Mouse (Mus musculus) forebrain, embryonic 13.5 days (tissue): ENCODE measurements around the gene Rbms2. TPM values are rescaled to one million over a fixed set of nuclear protein-coding genes. Genes with fewer than 3 reads are reported as not detected.
"Not testable (repeated sequence)": the region's sequence is repeated elsewhere in the genome, so short reads cannot be mapped to it uniquely, and the experiment has no call there.

Experiments used
- ATAC-seq: fragments of 200-750 bp; cut with Nextera tagmentation; 2 replicates; pipeline ENCODE4 v1.8.0; 2017
- H3K27ac ChIP-seq: fragments of 300-500 bp; sonication (generic); 2 replicates; pipeline ENCODE4 v1.5.1; 2015; ENCODE audit warnings: inconsistent platforms, mild to moderate bottlenecking, moderate library complexity
- H3K27me3 ChIP-seq: fragments of 300-500 bp; sonication (generic); 2 replicates; pipeline ENCODE4 v1.6.1; 2015; ENCODE audit warnings: mild to moderate bottlenecking, inconsistent platforms
- H3K36me3 ChIP-seq: fragments of 300-500 bp; sonication (generic); 2 replicates; pipeline ENCODE4 v1.6.1; 2015; ENCODE audit warnings: mild to moderate bottlenecking, inconsistent platforms; ENCODE audit not compliant: poor library complexity, severe bottlenecking
- H3K4me1 ChIP-seq: fragments of 300-500 bp; sonication (generic); 2 replicates; pipeline ENCODE4 v1.6.1; 2015; ENCODE audit warnings: inconsistent platforms
- H3K4me2 ChIP-seq: fragments of 300-500 bp; sonication (generic); 2 replicates; pipeline ENCODE4 v1.6.1; 2015; ENCODE audit warnings: inconsistent platforms, mild to moderate bottlenecking, moderate library complexity
- H3K4me3 ChIP-seq: fragments of 300-500 bp; sonication (generic); 2 replicates; pipeline ENCODE4 v1.5.1; 2015; ENCODE audit warnings: mild to moderate bottlenecking, inconsistent platforms
- H3K9ac ChIP-seq: fragments of 300-500 bp; sonication (generic); 2 replicates; pipeline ENCODE4 v1.6.1; 2015; ENCODE audit warnings: mild to moderate bottlenecking, inconsistent platforms
- H3K9me3 ChIP-seq: fragments of 300-500 bp; sonication (generic); replicated peaks from 2 replicates; pipeline ENCODE4 v1.6.1; 2016; ENCODE audit warnings: inconsistent platforms
- WGBS: fragments of 180-500 bp; shearing (Covaris S2); methylation state at CpG from one replicate; pipeline ENCODE4 v1.1.7; 2015; 5-methylcytosine and 5-hydroxymethylcytosine counted together
- polyA plus RNA-seq: library from polyadenylated mRNA; unstranded; fragments of >200 nt; fragmentation: Nextera tagmentation; extraction: Ambion mirVana; gene quantifications from 2 replicates; pipeline ENCODE4 v1.2.1, GENCODE M21; 2015

Gene Rbms2
- polyA plus RNA-seq, 1 experiment from 2014 or later = 12.6 TPM

- Histone ChIP-seq H3K9ac (no peak overlapping the region), H3K4me2 (no peak overlapping the region), H3K36me3 (no peaks in the 10 kb centered on the region), H3K27ac (no peak overlapping the region), H3K27me3 (peaks cover 19% of the 10 kb centered on the region), H3K4me3 (no peak overlapping the region), H3K9me3 (no peaks in the 10 kb centered on the region), H3K4me1 (peaks cover 12% of the 10 kb centered on the region)
- WGBS = 85% methylated on average over 2 of the region's 2 CpGs
- no peak for ATAC-seq
Observed at GRCm38 (mm10) chr10:128191472-128191871, 11.4 kb upstream of the Rbms2 start.

GRCm38 (mm10) chr10:128188242-128188877 lies 8.3 kb upstream of the Rbms2 start:
- ATAC-seq = 0 out of 2 replicates have a peak, but pooled peaks have one; percentile 41
- Histone ChIP-seq H3K4me1 (0 out of 2 replicates have a peak, but pooled peaks cover 3% of the 10 kb centered on the region), H3K36me3 (no peaks in the 10 kb centered on the region), H3K27ac (no peak overlapping the region), H3K9ac (no peak overlapping the region), H3K9me3 (no peaks in the 10 kb centered on the region), H3K4me2 (no peak overlapping the region), H3K4me3 (no peak overlapping the region), H3K27me3 (no peaks in the 10 kb centered on the region; the same call in 1 of the 2 replicates)
- WGBS = 43% methylated on average over 2 of the region's 2 CpGs

GRCm38 (mm10) chr10:128187181-128187605 lies 7.1 kb upstream of the Rbms2 start:
- 64% methylated on average over 5 of the region's 5 CpGs for WGBS

DNA sequence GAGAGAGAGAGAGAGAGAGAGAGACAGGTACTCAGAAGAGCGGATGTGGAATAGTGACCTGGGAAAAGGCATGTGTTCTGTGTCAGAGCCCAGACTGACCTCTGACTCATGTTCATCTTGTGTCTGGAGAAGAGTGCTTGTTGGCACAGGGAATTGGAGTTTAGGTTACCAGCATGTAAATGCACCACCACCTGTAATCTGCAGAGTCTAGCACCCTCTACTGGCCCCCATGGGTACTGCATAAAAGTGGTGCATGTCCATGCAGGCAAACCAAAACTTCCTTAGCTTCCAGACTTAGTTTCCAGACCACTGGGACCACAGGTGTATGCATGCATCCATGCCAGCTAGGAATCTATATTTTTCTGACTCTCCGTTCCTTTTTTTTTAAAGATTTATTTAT lies 5.9 kb upstream of the Rbms2 start:
- Histone ChIP-seq H3K4me1 (0 out of 2 replicates have a peak, but pooled peaks cover 3% of the 10 kb centered on the region), H3K4me2 (no peak overlapping the region), H3K4me3 (no peak overlapping the region), H3K9me3 (no peaks in the 10 kb centered on the region), H3K9ac (no peak overlapping the region), H3K27me3 (no peaks in the 10 kb centered on the region; the same call in 1 of the 2 replicates), H3K36me3 (no peaks in the 10 kb centered on the region), H3K27ac (no peak overlapping the region)
- 53% methylated on average over 2 of the region's 2 CpGs for WGBS
- ATAC-seq = 0 out of 2 replicates have a peak, but pooled peaks have one; percentile 38

More at GRCm38 (mm10) chr10:128187181-128187605, 7.1 kb upstream of the Rbms2 start:
- Histone ChIP-seq H3K9ac (no peak overlapping the region), H3K27ac (no peak overlapping the region), H3K4me1 (0 out of 2 replicates have a peak, but pooled peaks cover 3% of the 10 kb centered on the region), H3K27me3 (no peaks in the 10 kb centered on the region; the same call in 1 of the 2 replicates), H3K36me3 (no peaks in the 10 kb centered on the region), H3K4me2 (no peak overlapping the region), H3K9me3 (no peaks in the 10 kb centered on the region), H3K4me3 (no peak overlapping the region)
- ATAC-seq = no peak

DNA sequence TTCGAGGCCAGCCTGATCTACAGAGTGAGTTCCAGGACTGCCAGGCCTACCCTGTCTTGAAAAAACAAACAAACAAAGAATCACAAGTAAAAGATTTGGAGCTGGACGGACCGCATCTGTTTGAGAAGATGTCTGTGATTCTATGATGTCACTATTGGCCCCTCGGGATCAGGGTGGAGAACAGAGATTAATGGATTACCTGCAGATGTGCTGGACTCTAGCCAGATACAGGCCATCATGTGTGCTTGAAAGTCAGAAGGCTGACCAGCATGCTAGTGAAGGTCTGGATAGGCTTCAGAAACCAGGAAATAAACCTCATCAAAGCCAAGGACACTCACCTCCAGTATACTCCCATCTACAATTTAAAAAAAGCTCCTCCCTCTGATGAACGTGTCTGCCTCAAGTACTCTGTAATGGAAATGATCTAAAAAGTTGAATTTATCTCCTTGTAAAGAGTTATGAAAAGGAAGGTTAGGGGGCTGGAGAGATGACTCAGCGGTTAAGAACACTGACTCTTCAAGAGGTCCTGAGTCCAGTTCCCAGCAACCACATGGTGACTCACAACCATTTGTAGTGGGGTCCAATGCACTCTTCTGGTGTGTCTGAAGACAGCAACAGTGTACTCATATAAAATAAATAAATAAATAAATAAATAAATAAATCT lies 5.3 kb upstream of the Rbms2 start:
- 84% methylated on average over 6 of the region's 6 CpGs for WGBS
- Histone ChIP-seq H3K4me3 (no peak overlapping the region), H3K9ac (no peak overlapping the region), H3K36me3 (no peaks in the 10 kb centered on the region), H3K4me2 (no peak overlapping the region), H3K27ac (no peak overlapping the region), H3K9me3 (no peaks in the 10 kb centered on the region), H3K4me1 (0 out of 2 replicates have a peak, but pooled peaks cover 3% of the 10 kb centered on the region), H3K27me3 (no peaks in the 10 kb centered on the region)
- ATAC-seq = no peak

- 86% methylated on average over 2 of the region's 2 CpGs for WGBS
- Histone ChIP-seq H3K4me2 (no peak overlapping the region), H3K9me3 (no peaks in the 10 kb centered on the region), H3K4me3 (no peak overlapping the region), H3K27ac (no peak overlapping the region), H3K36me3 (no peaks in the 10 kb centered on the region), H3K9ac (no peak overlapping the region), H3K4me1 (peaks cover 8% of the 10 kb centered on the region; the same call in 1 of the 2 replicates), H3K27me3 (no peaks in the 10 kb centered on the region)
- ATAC-seq = no peak
Observed at GRCm38 (mm10) chr10:128184296-128184695, 4.2 kb upstream of the Rbms2 start.

GRCm38 (mm10) chr10:128177316-128177715 lies 2.8 kb downstream of the Rbms2 start:
- Histone ChIP-seq H3K4me1 (peaks cover 22% of the 10 kb centered on the region), H3K4me2 (no peak overlapping the region), H3K9ac (no peak overlapping the region), H3K27me3 (no peaks in the 10 kb centered on the region), H3K9me3 (no peaks in the 10 kb centered on the region), H3K36me3 (no peaks in the 10 kb centered on the region), H3K27ac (no peak overlapping the region), H3K4me3 (no peak overlapping the region)
- 89% methylated on average over 4 of the region's 4 CpGs for WGBS
- ATAC-seq = no peak

- Histone ChIP-seq H3K9ac (peak overlapping the region; percentile 68), H3K4me3 (peak overlapping the region; percentile 52), H3K9me3 (no peaks in the 10 kb centered on the region), H3K36me3 (no peaks in the 10 kb centered on the region), H3K27me3 (no peaks in the 10 kb centered on the region), H3K4me1 (peaks cover 22% of the 10 kb centered on the region), H3K4me2 (peak overlapping the region; percentile 67), H3K27ac (peak overlapping the region; percentile 22; the same call in 1 of the 2 replicates)
- under 1% methylated on average over 17 of the region's 17 CpGs for WGBS
- peak; percentile 92 for ATAC-seq
Observed at GRCm38 (mm10) chr10:128175996-128176755, 3.9 kb downstream of the Rbms2 start.

DNA sequence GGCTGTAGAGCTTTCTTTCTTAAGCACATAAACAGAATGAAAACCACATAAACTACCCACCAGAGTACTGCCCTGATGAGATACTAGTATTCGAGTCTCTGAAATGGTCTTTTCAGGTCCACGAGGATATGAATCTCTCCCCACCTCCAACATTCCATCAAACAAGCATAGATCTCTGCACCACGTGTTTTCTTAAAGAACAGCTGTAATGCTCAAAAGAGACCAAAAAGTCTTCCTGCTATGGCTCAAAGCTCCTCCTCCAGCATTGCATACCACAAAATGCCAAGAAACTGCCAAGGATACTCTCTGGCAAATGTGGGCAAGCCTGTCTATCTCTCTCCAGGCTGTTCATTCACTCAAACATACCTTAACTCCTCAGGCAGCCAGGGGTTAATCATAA lies 4.8 kb downstream of the Rbms2 start:
- Histone ChIP-seq H3K4me2 (peak overlapping the region; percentile 67), H3K9me3 (no peaks in the 10 kb centered on the region), H3K9ac (peak overlapping the region; percentile 68), H3K27me3 (no peaks in the 10 kb centered on the region), H3K36me3 (no peaks in the 10 kb centered on the region), H3K4me3 (peak overlapping the region; percentile 52), H3K27ac (0 out of 2 replicates have a peak overlapping the region, but pooled peaks have one; percentile 22), H3K4me1 (peaks cover 22% of the 10 kb centered on the region)
- 18% methylated on average over 3 of the region's 3 CpGs for WGBS
- no peak for ATAC-seq

- not testable (repeated sequence) for H3K4me3 ChIP-seq, H3K27ac ChIP-seq, H3K36me3 ChIP-seq, H3K9me3 ChIP-seq, ATAC-seq, H3K4me2 ChIP-seq, H3K9ac ChIP-seq, H3K27me3 ChIP-seq
- WGBS = 95% methylated on average over 10 of the region's 10 CpGs
- peaks cover 17% of the 10 kb centered on the region for H3K4me1 ChIP-seq
Observed at GRCm38 (mm10) chr10:128171348-128171747, 8.7 kb downstream of the Rbms2 start.

GRCm38 (mm10) chr10:128167091-128167490 lies 13.0 kb downstream of the Rbms2 start:
- no peaks in the 10 kb centered on the region for H3K36me3 ChIP-seq
- H3K27me3 ChIP-seq = no peaks in the 10 kb centered on the region
- H3K9ac ChIP-seq = no peak overlapping the region
- no peaks in the 10 kb centered on the region for H3K9me3 ChIP-seq
- no peak overlapping the region for H3K27ac ChIP-seq
- H3K4me2 ChIP-seq = no peak overlapping the region
- ATAC-seq = no peak
- no peaks in the 10 kb centered on the region for H3K4me1 ChIP-seq
- no peak overlapping the region for H3K4me3 ChIP-seq
- 50% methylated on average over 6 of the region's 6 CpGs for WGBS

GRCm38 (mm10) chr10:128165726-128166125 lies 14.4 kb downstream of the Rbms2 start:
- not testable (repeated sequence) for H3K4me3 ChIP-seq, H3K9me3 ChIP-seq, ATAC-seq, H3K9ac ChIP-seq, H3K36me3 ChIP-seq, H3K4me2 ChIP-seq, H3K27me3 ChIP-seq, H3K27ac ChIP-seq, H3K4me1 ChIP-seq
- 95% methylated on average over 3 of the region's 3 CpGs for WGBS
